ENCODE assay signal across 8 mouse cellular contexts in genomic region chr4:53384761-53385160, GRCm38 (mm10). TPM values are rescaled to one million over a fixed set of nuclear protein-coding genes. Genes with fewer than 3 reads are reported as not detected.
DNase-seq lines count a peak whose midpoint lies in the region; ATAC-seq lines count a peak whose summit lies in the region.

No protein-coding gene starts in this region.

- H3K4me1 ChIP-seq in hindbrain, embryonic 13.5 days (replicated peaks): peaks cover 13% of the 10 kb centered on the region

- ATAC-seq in hindbrain, embryonic 13.5 days (ENCODE audit: low FRiP score): 0 out of 2 replicates have a peak, but pooled peaks have one; percentile 39

- no peak overlapping the region for H3K27ac ChIP-seq in hindbrain, embryonic 13.5 days

- H3K4me3 ChIP-seq in hindbrain, embryonic 13.5 days: no peak overlapping the region

- 25% methylated on average over 6 of the region's 6 CpGs for WGBS in hindbrain, embryonic 13.5 days

- no peaks in the 10 kb centered on the region for H3K9me3 ChIP-seq in hindbrain, embryonic 13.5 days

- H3K9ac ChIP-seq in hindbrain, embryonic 13.5 days: no peak overlapping the region

- H3K36me3 ChIP-seq in hindbrain, embryonic 13.5 days: no peaks in the 10 kb centered on the region

- peak overlapping the region; percentile 20; the same call in 1 of the 2 replicates for H3K4me2 ChIP-seq in hindbrain, embryonic 13.5 days

- DNase-seq in NIH3T3 (ENCODE audit: low read depth): peak; percentile 90
- DNase-seq in cerebellum, postnatal 14 days: peak; percentile 93
- DNase-seq in frontal cortex, postnatal 25 days (ENCODE audit: low spot score in 2 of 2): peak; percentile 27 to 67
- DNase-seq in layer of hippocampus, postnatal 14 days (ENCODE audit: low spot score in 2 of 2): peak; percentile 64 to 91
- peak; percentile 91 for DNase-seq in lung, postnatal 14 days
- DNase-seq in retina, embryonic 14.5 days (ENCODE audit: low spot score): peak; percentile 92
- DNase-seq in thymus, postnatal 36 days: peak; percentile 7 to 43

- H3K27me3 ChIP-seq in hindbrain, embryonic 13.5 days: no peaks in the 10 kb centered on the region

RNA-seq across cellular contexts. Expression of gene Slc44a1, which starts 55.5 kb away (rescaled TPM):
- polyA plus RNA-seq in hindbrain, embryonic 13.5 days (2015; fragmentation: Nextera tagmentation; extraction: Ambion mirVana): 8.8 and 9.8 TPM in 2 replicates
- total RNA-seq in layer of hippocampus, postnatal 14 days (2021): 100 to 1,000 TPM; 101 to 110 TPM

Comparison
In these comparisons a context has a peak if more than half of its experiments do, and no peak if none do; other contexts are left out.
1. DNase-seq: peak in every context shown above with its lines; median percentile 93 in cerebellum, postnatal 14 days; 92 in retina, embryonic 14.5 days; 91 in lung, postnatal 14 days; 90 in NIH3T3; 78 in layer of hippocampus, postnatal 14 days; 47 in frontal cortex, postnatal 25 days; 25 in thymus, postnatal 36 days.